Comparison of ENCODE assay signal across 11 mouse cellular contexts in the genomic region with DNA sequence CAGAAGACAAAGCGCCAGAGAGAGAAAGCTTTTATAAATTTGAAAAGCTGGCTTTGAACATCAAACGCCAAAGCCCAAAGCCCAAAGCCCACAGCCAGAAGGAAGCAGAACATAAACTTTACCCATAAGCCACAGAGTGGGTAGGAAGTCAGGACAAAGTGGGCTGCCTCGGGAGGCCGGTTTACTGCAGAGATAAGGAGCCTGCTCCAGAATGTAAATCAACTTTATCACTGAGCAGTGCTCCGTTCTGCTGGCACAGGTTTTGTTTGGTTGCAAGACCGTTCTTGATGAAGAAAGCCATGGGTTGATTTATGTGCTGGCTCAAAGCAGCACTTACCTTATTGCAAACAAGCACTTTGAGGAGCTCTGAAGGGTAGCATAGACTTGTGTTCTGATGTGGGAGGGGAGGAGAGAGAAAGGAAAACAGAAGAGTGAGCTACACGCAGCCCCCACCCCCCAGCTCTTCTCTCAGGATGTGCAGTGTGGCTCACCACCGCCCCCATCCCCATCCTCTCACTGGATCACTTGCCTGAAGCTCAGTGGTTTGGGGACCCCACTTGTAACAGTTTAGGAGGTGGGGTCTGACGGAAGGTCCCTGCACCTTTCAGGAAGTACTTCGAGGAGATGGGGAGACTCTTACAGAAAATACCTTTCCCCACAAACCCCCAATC. TPM values are rescaled to one million over a fixed set of nuclear protein-coding genes. Genes with fewer than 3 reads are reported as not detected.
DNase-seq lines count a peak whose midpoint lies in the region; ATAC-seq and TF ChIP-seq lines count a peak whose summit lies in the region.
"Had no signal": no experiment of that assay in that cellular context is flagged by ENCODE, and none has a peak within 500 bp of the region (broad histone marks: within the 10 kb centered on the region; RNA-seq: fewer than 3 reads in every experiment).

No protein-coding gene starts in this region.

- no peaks in the 10 kb centered on the region for H3K36me3 ChIP-seq in kidney, embryonic 15.5 days
- H3K36me3 ChIP-seq in G1E (replicated peaks) = no peaks in the 10 kb centered on the region
- no peaks in the 10 kb centered on the region for H3K36me3 ChIP-seq in neural tube, embryonic 11.5 days (ENCODE audit: control insufficient read depth, insufficient read depth, low read length)
- H3K36me3 ChIP-seq: embryonic facial prominence, embryonic 12.5 days had no signal

- H3K9me3 ChIP-seq in kidney, embryonic 15.5 days (replicated peaks) = no peaks in the 10 kb centered on the region
- H3K9me3 ChIP-seq in G1E (replicated peaks) = no peaks in the 10 kb centered on the region
- no peaks in the 10 kb centered on the region for H3K9me3 ChIP-seq in neural tube, embryonic 11.5 days (ENCODE audit: control insufficient read depth, low read length)
- H3K9me3 ChIP-seq: embryonic facial prominence, embryonic 12.5 days had no signal

- DNase-seq in embryo, embryonic 10 days (ENCODE audit: low spot score) = peak; percentile 13
- DNase-seq in embryo, embryonic 9.5 days (ENCODE audit: extremely low spot score) = no peak
- DNase-seq in kidney, postnatal 25 days = no peak
- peak; percentile 22 for DNase-seq in G1E (ENCODE audit: low spot score)
- no peak for DNase-seq in neural tube, embryonic 11.5 days (ENCODE audit: low spot score)
- DNase-seq in retina, embryonic 14.5 days (ENCODE audit: low spot score) = no peak
- DNase-seq in adrenal gland, adult 2 months = no peak
- DNase-seq: gastrocnemius, postnatal 25 days; kidney, adult 18-20 months had no signal

- peaks cover 21% of the 10 kb centered on the region for H3K27me3 ChIP-seq in kidney, embryonic 15.5 days
- no peaks in the 10 kb centered on the region for H3K27me3 ChIP-seq in G1E (ENCODE audit: insufficient read depth, low read length)
- no peaks in the 10 kb centered on the region for H3K27me3 ChIP-seq in neural tube, embryonic 11.5 days (ENCODE audit: control insufficient read depth, insufficient read depth, low read length)

- ATAC-seq in kidney, embryonic 15.5 days (replicated peaks; ENCODE audit: low FRiP score) = no peak
- 0 out of 2 replicates have a peak, but pooled peaks have one; percentile 26 for ATAC-seq in G1E (ENCODE audit: extremely low read depth, insufficient number of reproducible peaks, low FRiP score, poor library complexity, severe bottlenecking)
- 0 out of 2 replicates have a peak, but pooled peaks have one; percentile 23 for ATAC-seq in neural tube, embryonic 11.5 days (ENCODE audit: insufficient read depth, low FRiP score, low TSS enrichment)

- H3K9ac ChIP-seq in kidney, embryonic 15.5 days = no peak overlapping the region
- peak overlapping the region; percentile 12; the same call in 1 of the 2 replicates for H3K9ac ChIP-seq in neural tube, embryonic 11.5 days (ENCODE audit: low read length)
- H3K9ac ChIP-seq: embryonic facial prominence, embryonic 12.5 days had no signal

- no peak overlapping the region for H3K27ac ChIP-seq in kidney, embryonic 15.5 days
- no peak overlapping the region for H3K27ac ChIP-seq in neural tube, embryonic 11.5 days (ENCODE audit: low read depth, low read length)
- H3K27ac ChIP-seq: embryonic facial prominence, embryonic 12.5 days had no signal

- no peak overlapping the region for H3K4me3 ChIP-seq in kidney, embryonic 15.5 days (replicated peaks)
- H3K4me3 ChIP-seq in G1E (ENCODE audit: low read depth, low read length) = no peak overlapping the region; the same call in 1 of the 2 replicates
- H3K4me3 ChIP-seq in neural tube, embryonic 11.5 days (ENCODE audit: low read depth, low read length) = no peak overlapping the region
- H3K4me3 ChIP-seq: embryonic facial prominence, embryonic 12.5 days had no signal

- TF ChIP-seq CTCF in G1E (IDR thresholded peaks at IDR 0.05; ENCODE audit: low read depth, low read length) = no peak

- peaks cover 19% of the 10 kb centered on the region for H3K4me1 ChIP-seq in kidney, embryonic 15.5 days
- H3K4me1 ChIP-seq in G1E (ENCODE audit: insufficient read depth, low read depth, low read length) = peaks cover 42% of the 10 kb centered on the region
- H3K4me1 ChIP-seq in neural tube, embryonic 11.5 days (ENCODE audit: control insufficient read depth, insufficient read depth, low read length) = peaks cover 13% of the 10 kb centered on the region; the same call in 1 of the 2 replicates

- WGBS in kidney, embryonic 15.5 days = 23% methylated on average over 10 of the region's 10 CpGs
- 36% methylated on average over 10 of the region's 10 CpGs for WGBS in neural tube, embryonic 11.5 days

- H3K4me2 ChIP-seq in kidney, embryonic 15.5 days = peak overlapping the region; percentile 23
- H3K4me2 ChIP-seq in neural tube, embryonic 11.5 days (ENCODE audit: low read depth) = no peak overlapping the region
- H3K4me2 ChIP-seq: embryonic facial prominence, embryonic 12.5 days had no signal

RNA-seq across cellular contexts. Expression of a gene that starts 50.9 kb away (rescaled TPM):
- polyA plus RNA-seq in kidney, embryonic 15.5 days (2015; fragmentation: Nextera tagmentation; extraction: Ambion mirVana) = 19.5 TPM in 2 replicates
- 51.0 and 57.1 TPM in 2 replicates for total RNA-seq in G1E (2014; fragmentation: Nextera tagmentation)
- 13.8 and 17.3 TPM in 2 replicates for total RNA-seq in G1E (2017)
- polyA plus RNA-seq in G1E (2012) = 15.7 and 16.0 TPM in 2 replicates
- 27.0 and 27.5 TPM in 2 replicates for polyA plus RNA-seq in neural tube, embryonic 11.5 days (2014; fragmentation: Nextera tagmentation; extraction: Ambion mirVana)
- 10 to 100 TPM; 13.1 to 14.0 TPM for total RNA-seq in adrenal gland, adult 2 months (2021)
- 15.5 and 22.9 TPM in 2 replicates for polyA plus RNA-seq in adrenal gland, adult 2 months (2012; rRNA removed)

Comparison
In these comparisons a context has a peak if more than half of its experiments do, and no peak if none do; other contexts are left out.
1. DNase-seq: peak in embryo, embryonic 10 days (single experiment) and G1E (single experiment); none in embryo, embryonic 9.5 days (single experiment), kidney, postnatal 25 days (0 of 2), neural tube, embryonic 11.5 days (single experiment), retina, embryonic 14.5 days (single experiment) and adrenal gland, adult 2 months (single experiment).